Mouse (Mus musculus) heart, adult 2 months (tissue): ENCODE data around the gene Tmem200a.

Experiments
- CTCF ChIP-seq: fragments of 200-600 bp; IDR thresholded peaks from 2 replicates; pipeline ENCODE4 v1.8.1; 2022; ENCODE audit warnings: antibody characterized with exemption, mild to moderate bottlenecking, moderate library complexity
- EP300 ChIP-seq: fragments of 200-500 bp; IDR thresholded peaks from 2 replicates; pipeline ENCODE4 v1.6.1; 2011; ENCODE audit warnings: low read depth, low read length, control low read depth; ENCODE audit not compliant: insufficient read depth
- POLR2A ChIP-seq: fragments of 200-500 bp; IDR thresholded peaks from 2 replicates; pipeline ENCODE4 v1.6.1; 2011; ENCODE audit warnings: mild to moderate bottlenecking, low read depth, low read length, control low read depth; ENCODE audit not compliant: insufficient read depth

DNA sequence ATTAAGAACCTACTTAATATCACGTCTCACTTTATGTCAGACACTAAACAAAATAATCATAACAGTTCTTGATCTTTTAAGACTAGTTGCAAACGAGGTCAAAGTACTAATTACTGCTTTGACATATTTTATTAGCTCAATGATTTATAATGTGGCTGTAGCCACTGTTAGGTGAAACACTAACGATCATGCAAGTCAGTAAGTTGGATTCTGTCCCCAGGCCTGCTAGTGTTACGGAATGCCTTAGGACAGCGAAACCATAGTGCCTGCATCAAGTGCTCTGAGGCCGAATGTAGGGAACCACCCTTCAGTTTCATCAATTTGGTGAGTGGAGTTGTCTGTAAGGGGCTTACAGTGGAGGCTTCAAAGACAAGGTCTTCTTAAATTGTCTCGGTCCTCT is 126.0 kb downstream of the Tmem200a start:
- TF ChIP-seq CTCF: no peak
- no peak for TF ChIP-seq EP300
- TF ChIP-seq POLR2A: no peak
